Mouse (Mus musculus) heart, embryonic 16.5 days (tissue): ENCODE results near the gene Styxl1. TPM values are rescaled to one million over a fixed set of nuclear protein-coding genes. Genes with fewer than 3 reads are reported as not detected.

Source experiments
- ATAC-seq: fragments of 200-750 bp; cut with Nextera tagmentation; replicated peaks from 2 replicates; pipeline ENCODE4 v1.8.0; 2017; ENCODE audit warnings: moderate number of reproducible peaks; ENCODE audit not compliant: insufficient read depth, low FRiP score; ENCODE audit errors: extremely low read depth
- H3K27ac ChIP-seq: fragments of 300-500 bp; sonication (generic); 2 replicates; pipeline ENCODE4 v1.5.1; 2014; ENCODE audit warnings: mild to moderate bottlenecking, low read length, control low read depth, moderate library complexity
- H3K27me3 ChIP-seq: fragments of 300-500 bp; sonication (generic); 2 replicates; pipeline ENCODE4 v1.6.1; 2014; ENCODE audit warnings: low read length, mixed read lengths; ENCODE audit not compliant: control insufficient read depth, insufficient read depth
- H3K36me3 ChIP-seq: fragments of 300-500 bp; sonication (generic); 2 replicates; pipeline ENCODE4 v1.6.1; 2014; ENCODE audit not compliant: control insufficient read depth, insufficient read depth
- H3K4me1 ChIP-seq: fragments of 300-500 bp; sonication (generic); 2 replicates; pipeline ENCODE4 v1.6.1; 2014; ENCODE audit warnings: low read length, mixed read lengths; ENCODE audit not compliant: control insufficient read depth, insufficient read depth
- H3K4me2 ChIP-seq: fragments of 300-500 bp; sonication (generic); 2 replicates; pipeline ENCODE4 v1.6.1; 2014; ENCODE audit warnings: low read depth, mild to moderate bottlenecking, control low read depth, low read length
- H3K4me3 ChIP-seq: fragments of 300-500 bp; sonication (generic); 2 replicates; pipeline ENCODE4 v1.5.1; 2014; ENCODE audit warnings: mild to moderate bottlenecking, control low read depth, low read length
- H3K9ac ChIP-seq: fragments of 300-500 bp; sonication (generic); 2 replicates; pipeline ENCODE4 v1.6.1; 2014; ENCODE audit warnings: low read length, control low read depth
- H3K9me3 ChIP-seq: fragments of 300-500 bp; sonication (generic); replicated peaks from 2 replicates; pipeline ENCODE4 v1.6.1; 2016; ENCODE audit warnings: low read length; ENCODE audit not compliant: control insufficient read depth
- WGBS: fragments of 180-500 bp; shearing (Covaris S2); extraction: QIAGEN DNeasy Blood & Tissue Kit; methylation state at CpG from one replicate; pipeline ENCODE4 v1.1.7; 2014; 5-methylcytosine and 5-hydroxymethylcytosine counted together
- polyA plus RNA-seq: library from polyadenylated mRNA; unstranded; fragments of >200 nt; fragmentation: Nextera tagmentation; extraction: Ambion mirVana; gene quantifications from 2 replicates; pipeline ENCODE4 v1.2.1, GENCODE M21; 2015

Styxl1 gene
- 0.15 and 0.56 TPM in 2 replicates for polyA plus RNA-seq

GRCm38 (mm10) chr5:135777796-135778470, at the start of gene Styxl1:
TSS of gene Styxl1 (minus strand) at chr5:135778385.
- H3K4me3 ChIP-seq, result peak within 1 kb of the TSS; percentile 78
- WGBS, result under 1% methylated on average over 43 of the region's 45 CpGs

GRCm38 (mm10) chr5:135826225-135826624, 48.0 kb upstream of the Styxl1 start:
- Histone ChIP-seq H3K4me1 (no peaks in the 10 kb centered on the region), H3K36me3 (no peaks in the 10 kb centered on the region), H3K9me3 (no peaks in the 10 kb centered on the region), H3K4me2 (no peak overlapping the region), H3K27me3 (peaks cover 4% of the 10 kb centered on the region; the same call in 1 of the 2 replicates), H3K4me3 (no peak overlapping the region), H3K27ac (no peak overlapping the region), H3K9ac (no peak overlapping the region)
- ATAC-seq, result no peak
- WGBS, result 42% methylated on average over 6 of the region's 6 CpGs

More at GRCm38 (mm10) chr5:135777796-135778470, at the start of gene Styxl1:
- ATAC-seq, result peak; percentile 10; the same call in 1 of the 2 replicates
- Histone ChIP-seq H3K4me2 (peak within 1 kb of the TSS; percentile 88), H3K9ac (peak within 1 kb of the TSS; percentile 94), H3K4me1 (peaks cover 28% of the 10 kb centered on the region), H3K36me3 (peaks cover 10% of the 10 kb centered on the region), H3K27me3 (no peaks in the 10 kb centered on the region), H3K27ac (peak within 1 kb of the TSS; percentile 99), H3K9me3 (no peaks in the 10 kb centered on the region)

GRCm38 (mm10) chr5:135824517-135824916, 46.3 kb upstream of the Styxl1 start:
- no peak overlapping the region for H3K9ac ChIP-seq
- H3K27ac ChIP-seq, result no peak overlapping the region
- no peak for ATAC-seq
- H3K4me2 ChIP-seq, result no peak overlapping the region
- WGBS, result 56% methylated on average over 3 of the region's 3 CpGs
- no peak overlapping the region for H3K4me3 ChIP-seq
- H3K9me3 ChIP-seq, result no peaks in the 10 kb centered on the region
- H3K36me3 ChIP-seq, result no peaks in the 10 kb centered on the region
- H3K27me3 ChIP-seq, result peaks cover 9% of the 10 kb centered on the region
- H3K4me1 ChIP-seq, result no peaks in the 10 kb centered on the region

GRCm38 (mm10) chr5:135822316-135822944, 44.2 kb upstream of the Styxl1 start:
- H3K9ac ChIP-seq, result no peak overlapping the region
- no peaks in the 10 kb centered on the region for H3K9me3 ChIP-seq
- H3K4me2 ChIP-seq, result no peak overlapping the region
- no peak for ATAC-seq
- H3K36me3 ChIP-seq, result no peaks in the 10 kb centered on the region
- H3K27me3 ChIP-seq, result peaks cover 19% of the 10 kb centered on the region
- WGBS, result 30% methylated on average over 7 of the region's 7 CpGs
- no peak overlapping the region for H3K4me3 ChIP-seq
- H3K27ac ChIP-seq, result no peak overlapping the region
- no peaks in the 10 kb centered on the region for H3K4me1 ChIP-seq

- H3K27me3 ChIP-seq, result peaks cover 19% of the 10 kb centered on the region
- no peak overlapping the region for H3K4me2 ChIP-seq
- no peaks in the 10 kb centered on the region for H3K9me3 ChIP-seq
- no peak overlapping the region for H3K27ac ChIP-seq
- H3K4me3 ChIP-seq, result no peak overlapping the region
- no peaks in the 10 kb centered on the region for H3K4me1 ChIP-seq
- H3K36me3 ChIP-seq, result no peaks in the 10 kb centered on the region
- ATAC-seq, result no peak
- 27% methylated on average over 7 of the region's 7 CpGs for WGBS
- no peak overlapping the region for H3K9ac ChIP-seq
Observed at GRCm38 (mm10) chr5:135818491-135818890, 40.3 kb upstream of the Styxl1 start.

- Histone ChIP-seq H3K4me3 (no peak overlapping the region), H3K27me3 (no peaks in the 10 kb centered on the region; the same call in 1 of the 2 replicates), H3K9me3 (no peaks in the 10 kb centered on the region), H3K27ac (no peak overlapping the region), H3K9ac (no peak overlapping the region), H3K36me3 (no peaks in the 10 kb centered on the region), H3K4me2 (no peak overlapping the region), H3K4me1 (no peaks in the 10 kb centered on the region)
- no peak for ATAC-seq
- 60% methylated on average over 5 of the region's 5 CpGs for WGBS
Observed at GRCm38 (mm10) chr5:135812991-135813390, 34.8 kb upstream of the Styxl1 start.

- Histone ChIP-seq H3K9me3 (no peaks in the 10 kb centered on the region), H3K36me3 (no peaks in the 10 kb centered on the region), H3K4me2 (no peak overlapping the region), H3K9ac (no peak overlapping the region), H3K27ac (no peak overlapping the region), H3K4me1 (peaks cover 2% of the 10 kb centered on the region; the same call in 1 of the 2 replicates), H3K27me3 (0 out of 2 replicates have a peak, but pooled peaks cover 2% of the 10 kb centered on the region), H3K4me3 (no peak overlapping the region)
- 46% methylated on average over 3 of the region's 3 CpGs for WGBS
- no peak for ATAC-seq
Observed at GRCm38 (mm10) chr5:135807263-135807637, 29.1 kb upstream of the Styxl1 start.

GRCm38 (mm10) chr5:135806555-135807262, 28.5 kb upstream of the Styxl1 start, which contains the start of gene Srrm3:
TSS of gene Srrm3 (plus strand) at chr5:135806890.
- H3K27me3 ChIP-seq, result 0 out of 2 replicates have a peak, but pooled peaks cover 2% of the 10 kb centered on the region
- H3K36me3 ChIP-seq, result no peaks in the 10 kb centered on the region
- no peak within 1 kb of the TSS for H3K9ac ChIP-seq
- H3K4me3 ChIP-seq, result no peak within 1 kb of the TSS
- H3K4me2 ChIP-seq, result no peak within 1 kb of the TSS
- peak; percentile 49; the same call in 1 of the 2 replicates for ATAC-seq
- H3K4me1 ChIP-seq, result peaks cover 2% of the 10 kb centered on the region; the same call in 1 of the 2 replicates
- no peaks in the 10 kb centered on the region for H3K9me3 ChIP-seq
- H3K27ac ChIP-seq, result no peak within 1 kb of the TSS
- WGBS, result 4% methylated on average over 29 of the region's 29 CpGs
